Mouse (Mus musculus) mammary gland, adult 2 months (tissue): ENCODE results near the gene Psma2. TPM values are rescaled to one million over a fixed set of nuclear protein-coding genes. Genes with fewer than 3 reads are reported as not detected.

Experiments used
- polyA plus RNA-seq: library from polyadenylated mRNA; depleted of rRNA; stranded (reverse); fragments of >200 nt; gene quantifications from 2 replicates; pipeline ENCODE4 v1.2.3, GENCODE M21; 2012; ENCODE audit warnings: low replicate concordance; rRNA removed

Psma2 gene
- polyA plus RNA-seq: 21.8 and 56.7 TPM in 2 replicates

GRCm38 (mm10) chr13:14612926-14613529 lies at the start of gene Psma2, which contains the start of gene Mrpl32:
Gene Psma2 (plus strand): TSS chr13:14613240.
Gene Mrpl32 (minus strand): TSS chr13:14613165.

DNA sequence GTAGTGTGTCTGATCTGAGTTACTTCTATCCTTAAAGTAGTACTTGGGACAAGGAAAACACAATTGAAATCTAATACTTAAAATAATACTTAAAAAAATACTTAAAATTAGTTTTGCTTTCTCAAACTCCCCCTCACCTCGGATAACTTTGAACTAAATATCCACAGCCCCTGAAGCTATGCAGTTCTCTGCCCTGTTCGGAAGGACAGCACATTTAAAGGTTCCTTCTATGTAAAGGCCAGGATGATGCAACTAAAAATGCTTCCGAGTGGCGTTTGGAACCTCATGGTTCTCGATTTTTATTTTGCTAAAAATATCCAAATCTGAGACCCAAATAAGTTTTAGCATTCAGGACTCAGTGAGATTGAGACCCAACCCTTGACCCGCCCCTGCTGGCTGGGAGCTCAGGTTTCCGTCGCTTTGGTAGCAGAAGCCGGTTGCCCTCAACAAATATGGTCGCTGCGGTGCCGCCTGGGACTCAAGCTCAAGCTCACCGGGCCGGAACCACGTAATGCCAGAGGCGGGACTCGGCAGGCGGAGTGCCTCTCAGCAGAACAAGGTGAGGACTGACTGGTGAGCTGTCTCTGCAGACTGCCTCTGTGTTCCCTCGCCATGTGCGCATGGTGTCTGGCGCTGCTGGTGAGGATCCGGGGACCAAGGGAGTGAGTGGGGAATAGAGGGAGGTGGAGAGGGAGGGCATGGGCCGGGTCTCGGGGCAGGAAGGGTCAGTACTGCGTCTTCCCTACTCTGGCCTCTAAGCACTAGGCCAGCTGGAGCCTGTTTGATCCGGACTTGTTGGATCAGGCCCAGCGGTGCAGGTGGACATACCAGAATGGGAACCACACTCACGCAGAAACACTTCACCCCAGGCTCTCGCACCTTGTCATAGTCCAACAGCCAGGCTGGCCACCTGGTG lies 16.9 kb downstream of the Psma2 start, which contains the start of gene AW209491:
TSS of gene AW209491 (plus strand) at position 429 of the 916 bp plus-strand sequence.

Other genes with a start within 250 kb of the Psma2 start
- gene Hecw1, start 90.0 kb upstream of the Psma2 start, polyA plus RNA-seq: not detected in 2 replicates
- 6.5 and 11.1 TPM in 2 replicates for gene Mrpl32, start 75 bp upstream of the Psma2 start, polyA plus RNA-seq
- 1.8 and 5.2 TPM in 2 replicates for gene AW209491, start 16.9 kb downstream of the Psma2 start, polyA plus RNA-seq